Mouse (Mus musculus): ENCODE measurements at regions not wholly inside any gene's neighbourhood (a gene's known extent, or its start where the extent isn't known, plus 50 kb on each side); places are given as distances from the start of the nearest gene placed in this dataset.

DNA sequence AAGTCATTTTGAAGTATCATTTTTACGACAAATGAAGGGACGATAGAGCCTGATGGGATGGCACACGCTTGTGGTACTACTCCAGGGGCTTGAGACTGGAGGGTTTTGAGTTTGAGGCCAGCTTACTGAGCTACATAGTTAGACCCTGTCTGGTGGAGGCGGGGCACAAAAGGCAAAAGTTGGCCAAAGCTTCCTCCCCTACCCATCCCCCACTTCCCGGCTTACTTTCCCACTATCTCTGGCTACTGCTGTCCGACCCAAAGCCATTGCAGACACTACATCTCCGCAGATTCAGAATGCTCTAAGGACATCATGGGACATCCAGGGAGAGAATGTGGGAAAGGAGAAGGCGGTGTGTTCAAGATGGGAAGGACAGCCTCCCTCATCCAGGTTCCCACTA lies 493.1 kb downstream of the Prss52 start:
- TF ChIP-seq CTCF (IDR thresholded peaks at IDR 0.05; ENCODE audit: extremely low read depth, insufficient read depth, insufficient read length, insufficient replicate concordance) (no peak), POLR2A (IDR thresholded peaks at IDR 0.05; ENCODE audit: low read depth, low read length) (no peak)
- Histone ChIP-seq H3K27ac (ENCODE audit: insufficient read depth, low read length) (no peak overlapping the region), H3K36me3 (ENCODE audit: control insufficient read depth, insufficient read depth, low read length) (no peaks in the 10 kb centered on the region), H3K4me3 (ENCODE audit: extremely low read depth, insufficient read depth, insufficient read length) (no peak overlapping the region), H3K4me1 (ENCODE audit: control insufficient read depth, insufficient read depth, insufficient read length) (no peaks in the 10 kb centered on the region), H3K27me3 (ENCODE audit: control insufficient read depth, insufficient read depth, low read length) (no peaks in the 10 kb centered on the region)
- DNase-seq (ENCODE audit: low read depth in 1 of 2, low spot score in 2 of 2) = no peak
- WGBS = 81% methylated on average over 8 of the region's 8 CpGs

Measured in spleen, adult 2 months (tissue).